Mouse (Mus musculus): ENCODE measurements around the gene Tbc1d24.

DNA sequence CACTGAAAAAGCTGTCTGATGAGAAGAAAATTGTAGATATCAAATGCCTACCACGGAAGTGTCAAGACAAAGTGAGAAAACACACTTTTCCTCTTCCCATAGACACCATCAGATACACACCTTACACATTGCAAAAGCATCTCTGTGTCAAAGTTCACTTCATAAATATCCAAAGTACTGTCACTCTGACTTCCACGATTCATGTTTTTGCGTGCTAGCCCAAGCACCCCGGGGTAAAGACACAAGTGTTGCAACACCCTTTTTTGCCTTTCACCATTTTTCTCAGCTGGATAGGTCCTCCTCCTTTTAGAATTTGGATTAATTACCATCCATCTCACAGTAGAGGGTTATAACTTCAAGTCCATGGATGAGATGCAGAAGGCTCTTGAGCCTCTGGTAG is 65.4 kb downstream of the Tbc1d24 start:
- TF ChIP-seq CTCF (IDR thresholded peaks at IDR 0.05; ENCODE audit: borderline replicate concordance, insufficient read depth, low read depth, low read length) (no peak), POLR2A (IDR thresholded peaks at IDR 0.05; ENCODE audit: borderline replicate concordance, insufficient read depth, low read length) (no peak)

Data from cerebellum, adult 2 months (tissue).